Mouse (Mus musculus): ENCODE measurements around the gene Jag1.

Gene Jag1

GRCm38 (mm10) chr2:137044122-137044521 lies 72.3 kb downstream of the Jag1 start:
- no peak for DNase-seq
